Mouse (Mus musculus): ENCODE data around the gene Ttc17.
"Not testable (repeated sequence)": the region's sequence is repeated elsewhere in the genome, so short reads cannot be mapped to it uniquely, and the experiment has no call there.

Ttc17 gene

DNA sequence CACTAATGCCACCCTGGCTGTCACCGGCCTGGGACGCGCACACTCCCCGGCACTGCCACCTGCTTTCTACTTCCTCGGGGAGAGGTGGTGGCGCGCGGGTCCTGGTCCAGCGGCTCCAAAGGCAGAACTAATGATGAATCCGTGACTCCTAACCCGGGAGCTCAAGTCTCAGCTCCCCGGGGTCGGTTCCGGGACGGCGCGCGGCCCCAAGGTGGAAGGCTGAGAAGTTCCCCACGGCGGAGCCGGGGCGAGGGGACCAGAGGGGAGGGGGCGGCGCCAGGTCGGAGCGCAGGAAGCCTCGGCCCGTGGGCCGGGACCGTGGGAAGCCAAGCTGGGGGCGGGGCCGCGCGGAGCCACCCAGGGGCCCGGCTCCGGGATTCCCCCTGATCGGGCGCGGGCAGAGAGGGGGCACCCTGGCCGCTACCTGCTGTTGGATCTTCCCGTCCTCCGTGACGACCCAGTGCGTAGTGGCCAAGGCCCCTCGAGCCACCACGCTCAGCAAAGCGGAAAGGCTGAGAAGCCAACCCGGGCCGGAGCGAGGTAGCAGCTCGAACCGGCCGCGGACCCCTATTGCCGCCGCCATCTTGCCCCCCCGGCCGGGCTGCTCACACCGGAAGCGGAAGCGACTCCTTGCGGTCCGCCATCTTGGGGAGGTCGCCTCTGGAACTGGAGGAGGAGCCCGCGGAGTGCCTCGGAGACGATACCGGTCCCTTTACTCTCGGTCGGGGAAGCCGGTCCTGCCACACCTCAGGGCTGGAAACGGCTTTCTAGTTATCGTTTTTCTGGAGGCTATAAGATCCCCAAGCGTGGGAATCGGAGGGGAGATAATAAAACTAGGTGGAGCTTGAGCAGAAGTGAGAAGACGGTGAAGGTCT lies at the start of gene Ttc17:
Ttc17 (minus strand) TSS at position 607 of the 875 bp plus-strand sequence.
- DNase-seq (ENCODE audit: low read depth), result peak; percentile 90

- no peak for DNase-seq (ENCODE audit: low read depth)
These were observed 43.2 kb upstream of the Ttc17 start for GRCm38 (mm10) chr2:94449643-94450042.

DNA sequence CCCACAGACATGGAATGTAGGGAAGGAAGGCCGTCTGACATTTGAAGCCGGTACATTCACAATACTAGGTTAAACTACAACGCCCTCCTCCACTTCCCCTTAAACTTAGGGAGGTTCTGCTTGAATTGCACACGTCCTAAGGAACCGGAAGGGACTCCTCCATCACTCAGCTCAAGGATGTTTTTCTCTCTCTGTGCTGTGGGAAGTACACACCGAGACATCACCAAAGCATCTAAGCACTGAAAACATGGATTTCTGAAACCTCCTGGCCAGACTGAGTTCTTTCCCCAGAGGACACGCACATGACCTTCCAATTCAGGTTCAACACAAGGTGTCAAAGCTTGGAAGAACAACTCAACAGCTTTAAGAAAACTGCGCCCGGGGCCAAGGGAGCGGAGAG lies 30.5 kb upstream of the Ttc17 start:
- peak; percentile 66 for DNase-seq (ENCODE audit: low read depth)

GRCm38 (mm10) chr2:94435481-94435880 lies 29.0 kb upstream of the Ttc17 start:
- no peak for DNase-seq (ENCODE audit: low read depth)

GRCm38 (mm10) chr2:94434833-94435232 lies 28.3 kb upstream of the Ttc17 start:
- DNase-seq (ENCODE audit: low read depth), result peak; percentile 24

GRCm38 (mm10) chr2:94432214-94432613 lies 25.7 kb upstream of the Ttc17 start:
- peak; percentile 72 for DNase-seq (ENCODE audit: low read depth)

- DNase-seq (ENCODE audit: low read depth), result no peak
These were observed 22.0 kb upstream of the Ttc17 start for GRCm38 (mm10) chr2:94428456-94428855.

DNA sequence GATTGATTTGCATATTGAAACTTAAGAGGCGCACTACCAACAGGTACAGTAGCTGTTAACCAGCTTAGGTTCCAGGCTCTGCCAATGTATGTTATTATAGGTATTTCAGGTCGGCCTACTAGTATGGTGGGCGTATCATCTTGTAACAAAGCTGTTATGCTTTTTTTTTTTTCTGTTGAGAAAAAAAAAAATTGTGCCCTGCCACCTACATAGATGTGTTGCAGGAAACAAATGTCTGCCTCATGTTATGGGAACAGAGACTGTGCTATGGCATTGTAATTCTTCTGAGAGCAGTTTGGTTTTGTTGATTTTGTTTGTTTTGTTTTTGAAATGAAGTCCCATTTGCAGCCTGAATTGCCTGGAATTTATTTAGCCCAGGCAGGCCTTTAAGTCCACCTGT lies 952 bp upstream of the Ttc17 start:
- DNase-seq (ENCODE audit: low read depth), result no peak

DNA sequence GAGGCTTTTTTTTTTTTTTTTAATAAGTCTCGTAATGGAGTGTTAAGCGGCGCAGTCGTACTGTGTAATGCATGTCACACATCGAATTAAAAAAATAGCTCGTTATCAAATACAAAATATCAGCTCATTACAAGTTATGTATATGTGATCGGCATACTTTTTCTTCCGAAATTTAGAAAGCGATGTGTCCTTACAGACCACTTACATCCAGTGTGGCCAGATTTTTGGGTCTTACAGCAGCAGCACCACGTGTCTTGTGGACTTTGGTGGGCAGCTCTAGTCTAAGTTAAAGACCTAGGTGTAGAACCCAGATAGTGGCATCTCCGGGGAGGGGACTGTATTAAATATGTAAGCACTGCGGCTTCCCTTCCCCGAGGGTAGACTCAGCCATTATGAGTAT lies 532 bp upstream of the Ttc17 start:
- peak; percentile 56 for DNase-seq (ENCODE audit: low read depth)

- peak; percentile 75 for DNase-seq (ENCODE audit: low read depth)
These were observed 949 bp downstream of the Ttc17 start for GRCm38 (mm10) chr2:94405397-94406082.

- peak; percentile 56 for DNase-seq (ENCODE audit: low read depth)
These were observed 1.8 kb downstream of the Ttc17 start for GRCm38 (mm10) chr2:94404512-94405240.

DNA sequence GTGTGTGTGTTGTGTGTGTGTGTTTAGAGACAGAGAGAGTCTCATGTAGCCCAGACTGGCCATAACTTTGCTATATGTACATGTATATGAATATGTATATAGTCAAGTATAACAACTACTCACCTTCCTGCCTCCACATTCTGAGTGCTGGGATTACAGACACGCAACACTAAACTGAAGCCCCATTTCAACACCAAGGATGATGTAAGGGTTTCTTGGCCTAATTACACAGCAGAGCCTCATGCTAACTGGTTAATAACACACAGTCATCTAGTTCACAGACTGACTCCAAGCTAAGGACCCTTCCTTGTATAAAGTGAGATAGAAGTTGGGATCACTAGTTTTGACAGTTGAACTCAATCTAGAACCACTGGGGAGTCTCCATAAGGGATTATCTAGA lies 3.9 kb downstream of the Ttc17 start:
- peak; percentile 45 for DNase-seq (ENCODE audit: low read depth)

DNA sequence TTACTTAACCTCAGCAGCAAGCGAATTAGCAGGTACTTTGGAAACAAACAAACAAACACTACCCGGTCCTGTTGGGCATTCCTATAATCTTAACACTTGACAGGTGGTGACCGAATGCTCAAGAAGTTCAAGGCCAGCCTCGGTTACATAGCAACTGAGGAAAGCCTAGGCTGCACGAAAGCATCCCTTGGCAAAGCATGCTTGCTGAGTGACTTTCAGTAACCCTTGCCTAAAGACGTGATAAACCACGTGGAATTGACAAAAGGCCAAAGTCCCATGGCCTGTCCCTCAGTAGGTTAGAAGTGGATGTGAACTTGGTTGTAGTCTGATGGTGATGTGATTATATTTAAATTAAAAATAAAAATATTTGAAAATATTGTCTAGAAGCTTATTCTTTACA lies 4.4 kb downstream of the Ttc17 start:
- no peak for DNase-seq (ENCODE audit: low read depth)

DNA sequence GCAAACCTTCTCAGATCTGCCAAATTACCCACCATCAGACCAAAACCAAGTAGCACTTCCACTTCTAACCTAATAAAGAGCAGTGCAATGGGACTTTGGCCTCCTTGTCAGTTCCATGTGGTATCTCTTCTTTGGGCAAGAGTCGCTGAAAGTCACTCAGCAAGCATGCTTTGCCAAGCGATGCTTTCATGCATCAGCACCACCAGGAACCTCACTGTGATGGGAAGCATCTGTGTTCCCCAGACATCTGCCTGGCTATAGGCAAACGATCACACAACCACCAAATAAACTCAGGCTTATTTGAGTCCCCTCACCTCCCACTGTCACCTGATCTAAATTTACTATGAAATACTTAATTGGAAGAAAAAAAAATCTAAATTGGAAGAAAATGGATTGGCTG lies 5.5 kb downstream of the Ttc17 start:
- DNase-seq (ENCODE audit: low read depth), result no peak

DNA sequence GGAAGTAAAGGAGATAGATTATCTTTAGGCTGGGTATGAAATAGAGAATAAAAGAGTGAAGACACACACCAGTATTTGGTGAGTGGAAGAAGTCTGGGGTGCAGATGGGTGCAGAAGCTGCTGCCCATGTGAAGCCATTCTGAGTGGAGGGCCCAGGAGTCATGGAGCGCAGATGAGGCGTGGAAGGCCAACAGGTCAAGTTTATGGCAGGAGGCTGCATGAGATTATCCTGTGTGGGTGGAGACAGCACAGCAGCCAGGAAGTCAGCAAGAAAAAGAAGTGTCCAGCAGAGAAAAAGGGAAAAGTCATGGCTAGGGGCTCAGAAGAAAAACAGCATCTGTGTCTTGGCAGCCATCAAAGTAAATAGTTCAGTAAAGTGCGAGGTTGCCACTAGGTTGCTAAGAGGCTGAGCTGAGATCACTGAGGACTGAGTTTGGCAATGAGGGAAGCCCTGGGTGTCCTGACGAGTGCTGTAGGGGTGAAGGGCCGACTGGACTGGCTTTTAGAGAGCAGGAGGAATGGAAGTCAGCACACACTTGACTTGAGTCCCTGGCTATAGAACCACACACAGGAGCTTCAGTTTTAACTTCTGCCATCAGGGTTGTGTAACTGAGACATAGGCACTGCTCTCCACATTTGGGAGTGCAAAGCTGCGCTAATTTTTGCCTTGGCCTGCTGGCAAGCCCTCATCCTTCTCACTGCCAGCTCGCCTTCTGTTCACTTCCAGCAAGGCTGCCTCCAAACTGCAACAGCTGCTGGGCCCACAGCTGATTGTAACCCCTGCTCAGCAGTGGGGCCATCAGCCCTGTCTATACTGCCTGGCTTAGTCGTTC lies 8.1 kb downstream of the Ttc17 start:
- DNase-seq (ENCODE audit: low read depth), result no peak

GRCm38 (mm10) chr2:94397453-94397852 lies 9.0 kb downstream of the Ttc17 start:
- DNase-seq (ENCODE audit: low read depth), result no peak

DNA sequence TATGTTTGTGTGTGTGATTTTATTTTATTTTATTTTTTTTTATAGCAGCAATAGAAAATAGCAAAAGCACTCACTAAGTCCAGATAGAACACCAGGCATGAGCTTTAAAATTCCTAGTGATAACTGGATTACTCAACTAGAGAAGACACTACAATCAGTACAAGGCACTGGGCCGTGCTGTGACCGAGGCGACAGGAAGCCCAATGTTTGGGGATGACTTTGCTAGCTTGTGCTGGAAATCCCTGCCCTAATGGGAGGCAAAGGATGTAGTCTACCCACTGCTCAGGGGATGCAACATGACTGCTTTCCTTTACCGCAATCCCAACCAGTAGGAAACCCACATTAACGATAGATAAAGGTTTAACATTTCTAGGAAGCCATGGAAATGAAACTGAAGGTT lies 10.2 kb downstream of the Ttc17 start:
- no peak for DNase-seq (ENCODE audit: low read depth)

DNA sequence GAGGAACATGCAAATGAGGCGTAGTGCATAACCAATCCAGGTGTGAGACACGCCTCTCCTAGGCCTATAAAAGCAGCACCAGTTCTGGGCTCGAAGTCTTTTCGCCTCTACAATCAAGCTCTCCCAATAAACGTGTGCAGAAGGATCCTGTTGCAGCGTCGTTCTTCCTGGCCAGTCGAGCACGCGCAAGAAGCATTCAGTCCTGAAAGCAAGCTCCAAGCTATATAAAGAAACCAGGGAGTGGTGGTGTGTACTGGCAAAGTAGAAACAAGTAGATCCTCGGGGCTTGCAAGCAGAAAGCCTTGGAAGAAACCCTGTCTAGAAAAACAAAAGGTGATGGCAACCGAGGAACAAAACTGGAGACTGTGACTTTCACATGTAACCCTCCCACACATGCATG lies 15.4 kb downstream of the Ttc17 start:
- DNase-seq (ENCODE audit: low read depth), result not testable (repeated sequence)

DNA sequence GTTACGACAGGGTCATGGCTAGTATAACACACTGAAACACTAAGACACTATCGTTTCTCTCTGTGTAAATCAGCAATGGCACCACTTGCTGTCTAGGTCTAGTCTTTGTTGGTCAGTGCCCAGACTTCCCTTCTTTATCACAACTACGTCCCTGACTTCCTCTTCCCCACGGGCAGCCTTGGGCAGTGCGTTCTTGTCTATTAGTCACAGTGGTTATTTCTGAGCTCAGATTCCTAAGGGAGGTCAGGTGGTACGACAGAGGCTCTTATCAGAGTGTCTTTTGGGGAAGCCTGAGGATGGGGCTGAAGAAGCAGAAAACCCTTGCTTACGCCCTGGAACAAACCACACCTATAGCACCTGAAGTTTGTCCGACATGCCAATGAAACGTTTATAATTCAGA lies 17.5 kb downstream of the Ttc17 start:
- DNase-seq (ENCODE audit: low read depth), result peak; percentile 89

GRCm38 (mm10) chr2:94387846-94388245 lies 18.6 kb downstream of the Ttc17 start:
- DNase-seq (ENCODE audit: low read depth), result peak; percentile 32

DNA sequence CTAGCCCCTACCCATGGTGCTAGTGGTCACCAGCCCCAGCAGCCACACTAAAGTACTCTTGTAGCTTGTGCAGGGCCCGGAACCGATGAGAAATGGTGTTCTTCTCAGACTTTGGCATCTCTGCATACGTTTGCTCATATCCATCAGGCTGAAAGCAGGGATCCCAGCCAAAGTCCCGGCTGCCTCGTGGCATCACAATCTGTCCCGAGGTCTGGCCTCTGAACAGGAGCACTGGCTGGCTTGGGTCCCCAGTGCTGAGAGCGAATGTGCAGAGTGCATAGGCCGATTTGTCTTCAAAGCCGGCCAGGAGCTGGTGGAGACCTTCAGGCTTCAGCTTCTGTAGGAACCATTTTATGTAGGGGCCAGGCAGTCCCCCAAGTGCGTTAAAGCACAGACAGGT lies 22.0 kb downstream of the Ttc17 start:
- DNase-seq (ENCODE audit: low read depth), result not testable (repeated sequence)
